Mouse (Mus musculus) kidney, adult 2 months (tissue): Measurements from ENCODE around the gene Nup43.

Source experiments
- CTCF ChIP-seq: fragments of 200-500 bp; conservative IDR thresholded peaks from 2 replicates; pipeline ENCODE4 v1.5.1; 2011; ENCODE audit warnings: low read depth, mild to moderate bottlenecking, control low read depth, low read length, moderate library complexity, mixed read lengths; ENCODE audit not compliant: insufficient read depth, insufficient read length
- POLR2A ChIP-seq: fragments of 200-500 bp; IDR thresholded peaks from one replicate; pipeline ENCODE4 v1.6.1; 2011; ENCODE audit warnings: low read depth, low read length, control low read depth

DNA sequence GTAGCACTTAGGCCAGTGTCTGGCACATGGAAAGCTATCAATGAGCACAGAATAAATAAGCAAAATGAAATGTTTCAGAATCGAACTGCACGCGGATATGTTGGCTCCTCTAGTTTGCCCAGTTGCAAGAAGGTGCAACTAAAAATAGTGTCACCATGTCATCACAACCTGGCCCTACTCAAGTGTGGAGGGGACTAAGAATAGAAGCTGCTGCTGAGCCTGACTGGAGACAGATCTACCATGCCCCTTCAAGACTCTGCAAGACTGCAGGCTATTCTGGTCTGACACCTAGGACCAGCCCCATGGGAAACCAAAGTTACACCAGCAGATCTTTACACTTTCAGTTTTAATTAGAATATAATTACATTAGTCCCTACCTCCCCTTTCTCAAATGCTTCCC lies 44.9 kb upstream of the Nup43 start:
- no peak for TF ChIP-seq POLR2A
- no peak for TF ChIP-seq CTCF
